Mouse (Mus musculus): Measurements from ENCODE around the gene Spats2.

GRCm38 (mm10) chr15:99242045-99242444 is 116.3 kb downstream of the Spats2 start:
- no peak for TF ChIP-seq CTCF (IDR thresholded peaks at IDR 0.05; ENCODE audit: borderline replicate concordance, insufficient read depth, low read length)
- TF ChIP-seq POLR2A (IDR thresholded peaks at IDR 0.05; ENCODE audit: low read depth, low read length): no peak
